Mouse (Mus musculus) embryonic facial prominence, embryonic 11.5 days (tissue): ENCODE results near the gene Rap2a. TPM values are rescaled to one million over a fixed set of nuclear protein-coding genes. Genes with fewer than 3 reads are reported as not detected.
A peak's percentile ranks its signal among the peaks of the same experiment; 100 is the strongest.

Experiments
- ATAC-seq: fragments of 200-750 bp; cut with Nextera tagmentation; replicated peaks from 2 replicates; pipeline ENCODE4 v1.8.0; 2017; ENCODE audit warnings: low read depth; ENCODE audit not compliant: insufficient number of reproducible peaks, low FRiP score, low TSS enrichment
- DNase-seq: peaks from one replicate; pipeline ENCODE4 v3.0.0-alpha.2; 2015; ENCODE audit warnings: low spot score
- H3K27ac ChIP-seq: fragments of 300-500 bp; sonication (generic); replicated peaks from 2 replicates; pipeline ENCODE4 v1.5.1; 2014; ENCODE audit warnings: mild to moderate bottlenecking, low read depth, low read length, control low read depth
- H3K27me3 ChIP-seq: fragments of 300-500 bp; sonication (generic); 2 replicates; pipeline ENCODE4 v1.6.1; 2014; ENCODE audit warnings: mild to moderate bottlenecking, low read length, moderate library complexity, mixed read lengths; ENCODE audit not compliant: control insufficient read depth, insufficient read depth
- H3K36me3 ChIP-seq: fragments of 300-500 bp; sonication (generic); replicated peaks from 2 replicates; pipeline ENCODE4 v1.6.1; 2014; ENCODE audit warnings: low read depth, mild to moderate bottlenecking, low read length, moderate library complexity, mixed read lengths; ENCODE audit not compliant: control insufficient read depth, insufficient read depth
- H3K4me1 ChIP-seq: fragments of 300-500 bp; sonication (generic); 2 replicates; pipeline ENCODE4 v1.6.1; 2014; ENCODE audit warnings: low read length, mixed read lengths; ENCODE audit not compliant: control insufficient read depth, insufficient read depth
- H3K4me2 ChIP-seq: fragments of 300-500 bp; sonication (generic); 2 replicates; pipeline ENCODE4 v1.6.1; 2014; ENCODE audit warnings: low read depth, mild to moderate bottlenecking, control low read depth, low read length, moderate library complexity
- H3K4me3 ChIP-seq: fragments of 300-500 bp; sonication (generic); 2 replicates; pipeline ENCODE4 v1.5.1; 2014; ENCODE audit warnings: low read depth, low read length, control low read depth
- H3K9ac ChIP-seq: fragments of 300-500 bp; sonication (generic); replicated peaks from 2 replicates; pipeline ENCODE4 v1.6.1; 2014; ENCODE audit warnings: mild to moderate bottlenecking, control low read depth, low read length
- H3K9me3 ChIP-seq: fragments of 300-500 bp; sonication (generic); replicated peaks from 2 replicates; pipeline ENCODE4 v1.6.1; 2016; ENCODE audit warnings: mild to moderate bottlenecking, low read length, inconsistent platforms, mixed read lengths; ENCODE audit not compliant: control insufficient read depth
- WGBS: fragments of 180-500 bp; shearing (Covaris S2); extraction: QIAGEN DNeasy Blood & Tissue Kit; methylation state at CpG from one replicate; pipeline ENCODE4 v1.1.7; 2014; 5-methylcytosine and 5-hydroxymethylcytosine counted together
- polyA plus RNA-seq: library from polyadenylated mRNA; unstranded; fragments of >200 nt; fragmentation: Nextera tagmentation; extraction: Ambion mirVana; gene quantifications from 2 replicates; pipeline ENCODE4 v1.2.1, GENCODE M21; 2014

Gene Rap2a
- polyA plus RNA-seq, 1 experiment from 2014 or later, result 15.4 TPM

DNA sequence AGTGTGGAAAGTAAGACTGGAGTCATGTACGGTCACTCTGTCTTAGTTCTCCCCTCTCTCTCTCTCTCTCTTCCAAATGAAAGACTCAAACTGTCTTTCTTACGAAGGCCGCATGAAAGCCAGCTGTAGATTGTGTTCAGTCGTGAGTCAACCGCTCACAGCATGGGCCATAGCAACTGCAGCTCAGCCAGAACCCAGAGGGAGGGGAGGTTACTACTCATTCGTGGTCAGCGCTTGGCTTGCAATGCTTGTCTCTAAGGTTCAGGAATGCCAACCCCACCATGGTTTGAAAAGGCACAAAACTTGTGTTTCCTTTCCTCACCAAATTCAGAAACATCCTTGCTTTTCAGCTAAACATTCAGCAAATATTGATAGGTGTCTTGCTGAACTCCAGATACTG lies 24.0 kb upstream of the Rap2a start:
- WGBS, result 81% methylated on average over 7 of the region's 7 CpGs
- Histone ChIP-seq H3K4me1 (no peaks in the 10 kb centered on the region), H3K36me3 (no peaks in the 10 kb centered on the region), H3K4me2 (no peak overlapping the region), H3K9me3 (no peaks in the 10 kb centered on the region), H3K9ac (no peak overlapping the region), H3K4me3 (no peak overlapping the region), H3K27me3 (no peaks in the 10 kb centered on the region), H3K27ac (no peak overlapping the region)
- ATAC-seq (no peak), DNase-seq (no peak)

- Histone ChIP-seq H3K4me3 (no peak overlapping the region), H3K36me3 (no peaks in the 10 kb centered on the region), H3K27ac (no peak overlapping the region), H3K4me1 (no peaks in the 10 kb centered on the region), H3K4me2 (no peak overlapping the region), H3K9ac (no peak overlapping the region), H3K27me3 (no peaks in the 10 kb centered on the region), H3K9me3 (no peaks in the 10 kb centered on the region)
- DNase-seq, result no peak
- 92% methylated on average over 3 of the region's 3 CpGs for WGBS
- no peak for ATAC-seq
These were observed 14.1 kb upstream of the Rap2a start for GRCm38 (mm10) chr14:120463938-120464727.

DNA sequence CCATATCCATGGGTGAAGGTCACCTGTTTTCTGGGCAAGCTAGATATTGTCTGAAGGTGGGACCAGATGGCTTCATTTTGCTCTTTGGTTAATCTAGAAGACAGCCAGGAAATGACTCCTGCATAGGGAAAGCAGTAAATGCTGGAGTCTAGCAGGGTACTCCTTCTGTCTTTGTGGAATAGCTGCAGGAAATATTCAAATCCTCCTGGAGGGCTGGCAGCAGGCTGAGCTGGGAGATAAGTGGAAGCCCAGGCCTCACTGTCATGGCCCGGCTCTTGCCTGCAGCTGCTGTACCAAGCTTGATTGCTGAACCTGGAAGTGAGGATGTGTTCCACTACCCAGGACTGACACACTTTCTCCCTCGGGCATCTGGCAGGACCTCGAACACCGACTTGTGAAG lies 11.4 kb upstream of the Rap2a start:
- no peaks in the 10 kb centered on the region for H3K9me3 ChIP-seq
- H3K4me2 ChIP-seq, result no peak overlapping the region
- no peak overlapping the region for H3K4me3 ChIP-seq
- no peaks in the 10 kb centered on the region for H3K4me1 ChIP-seq
- DNase-seq (no peak), ATAC-seq (no peak)
- WGBS, result 82% methylated on average over 4 of the region's 4 CpGs
- no peak overlapping the region for H3K9ac ChIP-seq
- no peak overlapping the region for H3K27ac ChIP-seq
- H3K27me3 ChIP-seq, result no peaks in the 10 kb centered on the region
- H3K36me3 ChIP-seq, result no peaks in the 10 kb centered on the region

GRCm38 (mm10) chr14:120469126-120469790 lies 9.0 kb upstream of the Rap2a start:
- WGBS, result 89% methylated on average over 14 of the region's 14 CpGs
- no peaks in the 10 kb centered on the region for H3K36me3 ChIP-seq
- DNase-seq, result no peak
- no peaks in the 10 kb centered on the region for H3K9me3 ChIP-seq
- no peaks in the 10 kb centered on the region for H3K27me3 ChIP-seq
- H3K4me3 ChIP-seq, result no peak overlapping the region
- H3K9ac ChIP-seq, result no peak overlapping the region
- no peaks in the 10 kb centered on the region for H3K4me1 ChIP-seq
- H3K27ac ChIP-seq, result no peak overlapping the region
- no peak for ATAC-seq
- H3K4me2 ChIP-seq, result no peak overlapping the region

GRCm38 (mm10) chr14:120476186-120476697 lies 2.0 kb upstream of the Rap2a start:
- H3K27ac ChIP-seq, result no peak overlapping the region
- no peak for DNase-seq
- ATAC-seq, result no peak
- no peaks in the 10 kb centered on the region for H3K36me3 ChIP-seq
- 69% methylated on average over 7 of the region's 7 CpGs for WGBS
- no peak overlapping the region for H3K4me3 ChIP-seq
- H3K27me3 ChIP-seq, result no peaks in the 10 kb centered on the region
- no peak overlapping the region for H3K9ac ChIP-seq
- H3K4me1 ChIP-seq, result no peaks in the 10 kb centered on the region
- no peaks in the 10 kb centered on the region for H3K9me3 ChIP-seq
- H3K4me2 ChIP-seq, result no peak overlapping the region

- Histone ChIP-seq H3K9ac (peak overlapping the region; percentile 69), H3K4me2 (peak overlapping the region; percentile 78), H3K27me3 (no peaks in the 10 kb centered on the region), H3K36me3 (no peaks in the 10 kb centered on the region), H3K4me1 (no peaks in the 10 kb centered on the region), H3K27ac (peak overlapping the region; percentile 81), H3K4me3 (peak overlapping the region; percentile 78), H3K9me3 (no peaks in the 10 kb centered on the region)
- WGBS, result 0% methylated on average over 46 of the region's 46 CpGs
- ATAC-seq (peak; percentile 98), DNase-seq (peak; percentile 98)
These were observed 809 bp upstream of the Rap2a start for GRCm38 (mm10) chr14:120477288-120477981.

DNA sequence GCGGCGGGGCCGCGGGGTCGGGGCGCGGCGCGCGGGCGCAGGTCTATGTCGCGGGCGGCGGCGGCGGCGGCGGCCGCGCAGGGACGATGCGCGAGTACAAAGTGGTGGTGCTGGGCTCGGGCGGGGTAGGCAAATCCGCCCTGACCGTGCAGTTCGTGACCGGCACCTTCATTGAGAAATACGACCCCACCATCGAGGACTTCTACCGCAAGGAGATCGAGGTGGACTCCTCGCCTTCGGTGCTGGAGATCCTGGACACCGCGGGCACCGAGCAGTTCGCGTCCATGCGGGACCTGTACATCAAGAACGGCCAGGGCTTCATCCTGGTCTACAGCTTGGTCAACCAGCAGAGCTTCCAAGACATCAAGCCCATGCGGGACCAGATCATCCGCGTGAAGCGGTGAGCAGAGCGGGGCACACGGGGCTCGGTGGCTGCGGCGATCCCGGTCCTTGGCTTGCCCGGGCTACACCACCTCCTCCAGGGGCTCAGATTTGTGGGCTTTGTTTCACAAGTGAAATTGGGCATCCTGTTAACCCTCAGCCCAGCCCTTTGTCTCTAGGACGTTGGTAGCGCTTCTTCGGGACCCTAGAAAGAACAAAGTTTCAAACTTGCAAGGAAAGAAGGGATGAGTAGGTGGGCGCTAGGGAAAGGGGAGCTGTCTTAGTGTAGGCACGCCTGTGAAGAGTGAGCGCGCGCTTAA lies 547 bp downstream of the Rap2a start:
- H3K4me2 ChIP-seq, result peak overlapping the region; percentile 78
- DNase-seq (peak; percentile 63), ATAC-seq (peak; percentile 4; the same call in 1 of the 2 replicates)
- H3K9me3 ChIP-seq, result no peaks in the 10 kb centered on the region
- peak overlapping the region; percentile 78 for H3K4me3 ChIP-seq
- H3K4me1 ChIP-seq, result no peaks in the 10 kb centered on the region
- peak overlapping the region; percentile 81 for H3K27ac ChIP-seq
- under 1% methylated on average over 62 of the region's 62 CpGs for WGBS
- H3K36me3 ChIP-seq, result no peaks in the 10 kb centered on the region
- H3K27me3 ChIP-seq, result no peaks in the 10 kb centered on the region
- H3K9ac ChIP-seq, result peak overlapping the region; percentile 85
